Mouse (Mus musculus) olfactory bulb, adult 2 months (tissue): ENCODE results near the gene D17Wsu92e.

Experiments used
- CTCF ChIP-seq: fragments of 200-500 bp; IDR thresholded peaks from 2 replicates; pipeline ENCODE4 v1.5.1; 2012; ENCODE audit warnings: low read depth, mild to moderate bottlenecking, low read length, moderate library complexity; ENCODE audit not compliant: insufficient read depth
- POLR2A ChIP-seq: fragments of 200-500 bp; IDR thresholded peaks from 2 replicates; pipeline ENCODE4 v1.6.1; 2012; ENCODE audit warnings: mild to moderate bottlenecking, low read depth, low read length, moderate library complexity; ENCODE audit not compliant: insufficient read depth

- TF ChIP-seq POLR2A: no peak
- TF ChIP-seq CTCF: peak; percentile 82
These were observed 58.7 kb downstream of the D17Wsu92e start for GRCm38 (mm10) chr17:27761639-27762336.
